Mouse (Mus musculus) 3T3-L1 (cell line): ENCODE data around the gene Slc6a1.
"Not testable (repeated sequence)": the region's sequence is repeated elsewhere in the genome, so short reads cannot be mapped to it uniquely, and the experiment has no call there.

Experiments
- DNase-seq: peaks from one replicate; pipeline ENCODE4 v3.0.0-alpha.2; 2015; ENCODE audit warnings: low read depth, low spot score

Slc6a1 gene

DNA sequence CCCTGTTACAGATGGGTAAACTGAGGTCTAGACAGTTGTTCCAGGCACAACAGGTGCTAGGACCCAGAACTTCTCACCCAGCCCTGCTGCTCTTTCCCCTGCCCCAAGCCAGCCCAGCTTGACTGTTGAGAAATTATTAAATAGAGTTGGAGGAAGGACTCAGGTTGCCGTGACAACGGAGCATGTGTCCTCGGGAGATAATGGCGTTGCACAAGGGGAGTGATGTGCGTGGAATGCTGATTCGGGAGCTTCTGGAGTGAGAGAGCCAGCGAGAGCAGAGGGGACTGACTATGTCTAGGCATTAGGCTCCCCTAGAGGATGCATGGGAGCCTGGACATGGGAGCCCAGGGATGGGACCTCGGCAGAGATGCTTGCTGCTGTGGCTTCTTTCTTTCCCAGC lies 7.7 kb downstream of the Slc6a1 start:
- DNase-seq, result no peak

DNA sequence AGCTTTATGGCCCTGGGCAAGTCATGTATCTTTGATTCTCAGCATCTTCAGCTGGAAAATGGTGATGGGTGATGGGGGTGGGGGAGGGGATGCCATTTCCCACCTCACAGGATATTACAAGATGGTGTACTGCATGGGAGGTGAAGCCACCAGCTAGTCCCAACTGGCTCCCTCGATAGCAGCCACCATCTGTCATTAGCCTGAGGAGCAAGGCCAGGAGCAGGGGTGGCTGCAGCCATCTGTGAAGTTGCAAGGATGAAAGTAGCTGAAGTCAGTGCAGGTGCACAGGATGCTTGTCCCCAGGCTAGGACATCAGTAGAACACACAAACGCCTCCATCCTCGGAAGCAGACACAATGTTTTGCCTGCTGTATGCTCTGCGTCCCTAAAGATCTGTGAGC lies 8.5 kb downstream of the Slc6a1 start:
- DNase-seq, result no peak

DNA sequence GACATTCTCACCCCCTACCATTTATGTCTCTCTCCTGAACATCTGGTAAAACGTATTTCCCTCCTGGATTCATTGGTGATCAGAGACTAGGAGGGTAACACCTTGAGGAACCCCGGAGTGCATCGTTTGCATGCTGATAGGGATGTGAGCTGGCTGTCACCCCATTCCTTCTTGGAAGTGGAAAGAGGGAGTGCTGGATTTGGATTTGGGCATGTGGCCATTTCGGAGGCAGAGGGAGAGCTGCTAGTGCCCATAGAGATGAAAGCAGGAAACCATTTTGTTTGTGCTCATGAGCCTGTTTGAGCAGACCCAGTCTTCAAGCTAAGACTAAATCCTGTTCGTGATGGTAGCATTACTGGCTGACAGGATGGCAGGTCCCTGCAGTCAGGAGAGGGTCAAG lies 9.0 kb downstream of the Slc6a1 start:
- DNase-seq, result no peak

DNA sequence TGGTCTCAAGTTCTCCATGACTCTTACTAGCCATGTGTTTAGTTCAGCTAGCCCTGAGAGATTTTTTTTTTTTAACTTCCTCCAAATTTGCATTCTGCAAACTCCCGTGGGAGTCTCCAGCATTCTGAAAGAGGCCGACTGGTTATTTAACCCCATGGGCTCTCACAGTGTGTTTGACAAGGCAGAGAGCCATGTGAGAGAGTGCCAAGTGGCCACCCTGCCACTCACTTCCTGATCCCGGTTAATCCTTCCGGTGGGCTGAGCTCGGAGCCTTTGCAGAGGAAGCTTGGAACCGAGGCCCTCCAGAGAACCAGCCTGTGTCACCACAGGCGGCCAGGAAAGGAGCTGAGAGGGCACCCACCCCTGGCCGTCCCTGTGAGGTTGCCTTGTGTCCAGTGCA lies 11.1 kb downstream of the Slc6a1 start:
- DNase-seq, result no peak

DNA sequence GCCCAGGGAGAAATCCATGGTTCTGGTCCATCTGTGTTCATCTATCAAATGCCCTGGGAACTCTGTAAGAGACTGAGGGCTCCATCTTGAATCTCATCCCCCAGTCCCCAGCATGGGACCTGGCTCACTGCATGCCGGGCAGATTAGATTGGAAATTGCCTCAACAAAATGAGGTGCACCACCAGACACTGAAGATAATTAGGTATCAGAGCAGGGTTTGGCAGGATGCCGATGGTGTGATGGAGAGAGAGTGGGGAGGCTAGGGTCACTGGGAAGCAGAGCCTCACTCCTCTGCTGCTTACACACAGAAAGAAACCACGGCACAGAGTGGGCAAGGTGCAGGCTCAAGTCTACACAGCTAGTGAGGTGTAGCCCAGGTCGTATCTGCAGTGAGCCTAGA lies 12.7 kb downstream of the Slc6a1 start:
- no peak for DNase-seq

DNA sequence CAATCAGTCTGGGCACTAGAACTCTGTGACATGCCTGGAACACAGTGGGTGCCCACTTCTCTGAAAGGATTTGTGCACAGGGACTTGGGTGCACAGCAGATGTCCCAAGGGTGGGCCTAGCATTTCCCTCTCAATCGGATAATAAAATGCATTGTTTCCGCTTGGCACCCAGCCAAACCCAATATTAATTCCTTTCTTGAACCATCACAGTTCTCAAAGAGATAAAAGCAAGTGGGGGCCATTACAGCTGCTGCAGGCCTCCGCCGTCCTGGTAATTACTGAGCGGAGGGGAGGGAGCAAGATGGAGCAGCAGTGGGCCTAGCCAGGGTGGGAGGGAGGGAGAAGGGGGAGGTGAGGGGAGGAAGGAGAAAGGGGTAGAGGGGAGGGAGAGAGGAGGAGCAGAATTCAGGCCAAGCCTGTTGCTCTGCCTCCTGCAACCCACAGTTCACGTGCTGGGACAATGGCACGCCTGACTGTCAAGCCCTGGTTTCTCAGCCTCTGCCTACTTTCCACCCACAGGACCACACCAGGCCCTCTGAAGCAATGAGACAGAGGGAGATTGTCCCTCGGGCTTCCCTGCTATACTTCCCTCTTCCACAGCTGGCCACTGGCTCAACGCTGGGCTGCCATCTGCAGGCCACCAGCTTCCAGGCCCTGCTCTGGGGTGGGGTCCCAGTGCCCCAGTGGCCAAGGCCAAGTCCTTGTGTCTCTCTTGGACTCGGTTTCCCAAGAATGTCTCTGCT lies 15.0 kb downstream of the Slc6a1 start:
- DNase-seq, result no peak

DNA sequence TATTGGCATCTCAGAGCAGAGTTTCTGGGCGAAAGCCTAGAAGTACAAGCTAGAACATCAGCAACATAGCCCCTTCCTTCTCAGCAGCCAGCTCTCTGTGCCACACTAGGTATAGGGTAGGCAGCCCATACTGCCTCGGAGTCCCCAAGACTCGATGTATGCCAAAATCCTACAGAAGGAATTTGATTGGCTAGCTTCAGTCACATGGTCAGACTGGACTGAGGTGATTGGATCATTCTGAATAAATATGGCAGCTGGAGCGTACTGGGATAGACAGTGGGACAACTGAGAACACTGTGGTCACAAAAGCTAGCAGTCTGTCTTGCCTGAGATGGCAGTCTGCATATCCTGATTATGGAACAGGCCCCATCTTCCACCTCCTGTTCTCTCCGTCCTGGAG lies 17.3 kb downstream of the Slc6a1 start:
- DNase-seq, result no peak

DNA sequence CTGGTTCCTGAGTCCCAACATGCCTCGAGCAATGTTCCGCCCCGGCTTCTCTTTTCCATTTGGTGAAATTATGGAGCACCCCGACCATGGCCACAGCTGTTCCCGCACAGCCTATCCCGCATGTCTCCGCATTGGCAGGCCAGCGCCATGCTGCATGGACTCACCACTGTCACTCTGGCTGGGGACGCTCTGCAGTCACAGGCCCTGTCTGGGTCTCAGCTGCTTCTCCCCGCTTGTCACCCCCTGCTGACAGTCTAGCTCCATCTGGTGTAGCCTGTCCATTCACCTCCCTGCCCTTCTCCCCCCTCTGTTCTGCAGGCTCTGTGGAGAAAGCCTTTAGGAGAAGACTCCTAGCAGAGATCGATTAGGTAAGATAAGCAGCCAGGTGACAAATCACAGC lies 18.3 kb downstream of the Slc6a1 start:
- DNase-seq, result no peak

DNA sequence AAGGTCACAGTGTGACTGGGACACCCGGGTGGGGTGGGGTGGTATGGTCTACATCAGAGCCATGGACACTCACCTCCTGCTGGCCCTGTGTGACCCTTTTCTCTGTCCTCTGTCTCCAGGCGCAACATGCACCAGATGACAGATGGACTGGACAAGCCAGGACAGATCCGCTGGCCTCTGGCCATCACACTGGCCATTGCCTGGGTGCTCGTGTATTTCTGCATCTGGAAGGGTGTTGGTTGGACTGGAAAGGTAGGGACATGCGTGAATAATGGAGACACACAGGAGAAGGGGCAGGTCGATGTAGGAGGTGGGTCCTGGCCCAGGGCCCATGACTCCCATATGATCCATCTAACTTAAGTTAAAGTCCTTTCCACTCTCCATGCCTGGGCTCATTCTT lies 22.2 kb downstream of the Slc6a1 start:
- no peak for DNase-seq

DNA sequence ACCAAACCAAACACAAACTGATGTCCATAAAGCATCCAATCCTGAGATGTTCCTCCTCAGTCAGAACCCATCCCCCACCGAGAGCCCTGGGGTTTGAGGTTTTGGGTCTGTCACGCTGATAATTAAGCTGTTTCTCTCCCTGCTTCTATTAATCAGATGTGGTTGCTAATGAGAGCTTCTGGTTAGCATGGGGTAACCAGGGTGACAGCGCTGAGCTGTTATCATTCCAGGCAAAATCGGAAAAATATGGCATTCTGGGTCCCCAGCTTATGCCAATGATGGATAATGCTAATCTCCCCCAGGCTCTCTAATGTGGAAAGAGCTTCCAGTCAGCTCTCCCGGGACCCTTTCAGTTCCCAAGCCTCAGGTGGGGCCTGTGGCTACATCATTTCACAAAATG lies 38.1 kb downstream of the Slc6a1 start:
- DNase-seq, result no peak

DNA sequence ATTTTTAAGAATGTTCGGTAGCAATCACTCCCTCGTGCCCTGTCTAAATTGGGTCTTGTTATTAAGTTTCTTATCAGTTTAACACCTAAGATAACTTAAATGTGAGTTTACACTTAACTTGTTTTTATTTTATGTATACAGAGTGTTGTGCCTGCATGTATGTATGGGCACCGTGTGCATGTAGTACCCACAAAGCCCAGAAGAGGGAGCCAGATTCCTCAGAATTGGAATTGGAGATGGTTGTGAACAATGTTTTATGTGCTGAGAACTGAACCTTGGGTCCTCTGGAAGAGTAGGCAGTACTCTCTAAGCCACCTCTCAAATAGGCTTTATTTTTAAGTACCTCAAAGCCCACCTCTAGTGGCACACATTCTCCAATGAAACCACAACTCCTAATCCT lies 38.7 kb downstream of the Slc6a1 start:
- no peak for DNase-seq

DNA sequence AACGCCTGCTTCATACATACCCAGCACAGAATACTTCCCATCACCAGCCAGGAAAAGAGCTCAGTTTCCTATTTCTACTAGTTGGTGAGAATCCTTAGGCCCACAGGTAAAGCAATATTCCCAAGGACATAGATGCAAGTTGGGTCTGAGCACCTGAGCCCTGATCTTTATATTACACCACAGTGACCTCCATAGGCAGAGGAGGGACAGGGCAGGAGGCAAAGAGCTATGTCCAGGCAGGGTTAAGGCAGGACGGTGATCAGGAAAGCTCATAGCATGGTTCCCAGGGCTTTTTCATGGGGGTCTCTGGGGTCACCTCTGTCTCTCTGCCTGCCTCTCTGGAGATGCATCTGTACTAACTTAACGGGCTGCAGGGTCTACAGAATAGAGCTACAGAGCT lies 40.5 kb downstream of the Slc6a1 start:
- no peak for DNase-seq

DNA sequence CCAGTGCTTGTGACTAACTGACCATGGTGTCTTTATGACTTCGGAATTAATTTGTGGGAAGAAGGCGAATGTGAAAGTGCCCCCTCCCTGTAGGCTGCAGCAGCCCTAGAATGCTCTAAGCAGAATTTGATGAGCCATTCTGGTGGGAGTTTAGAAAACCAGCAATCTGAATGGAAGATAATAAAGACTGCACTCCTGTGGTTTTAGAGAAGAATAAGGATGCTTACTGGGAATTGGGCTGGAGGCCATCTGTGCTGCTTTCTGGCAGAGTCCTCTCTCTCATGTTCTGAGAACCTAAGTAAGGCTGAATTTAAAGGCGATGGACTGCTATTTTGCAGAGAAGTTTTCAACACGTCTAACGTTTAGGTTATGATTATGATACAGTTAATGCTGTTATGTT lies 42.4 kb downstream of the Slc6a1 start:
- DNase-seq, result no peak

DNA sequence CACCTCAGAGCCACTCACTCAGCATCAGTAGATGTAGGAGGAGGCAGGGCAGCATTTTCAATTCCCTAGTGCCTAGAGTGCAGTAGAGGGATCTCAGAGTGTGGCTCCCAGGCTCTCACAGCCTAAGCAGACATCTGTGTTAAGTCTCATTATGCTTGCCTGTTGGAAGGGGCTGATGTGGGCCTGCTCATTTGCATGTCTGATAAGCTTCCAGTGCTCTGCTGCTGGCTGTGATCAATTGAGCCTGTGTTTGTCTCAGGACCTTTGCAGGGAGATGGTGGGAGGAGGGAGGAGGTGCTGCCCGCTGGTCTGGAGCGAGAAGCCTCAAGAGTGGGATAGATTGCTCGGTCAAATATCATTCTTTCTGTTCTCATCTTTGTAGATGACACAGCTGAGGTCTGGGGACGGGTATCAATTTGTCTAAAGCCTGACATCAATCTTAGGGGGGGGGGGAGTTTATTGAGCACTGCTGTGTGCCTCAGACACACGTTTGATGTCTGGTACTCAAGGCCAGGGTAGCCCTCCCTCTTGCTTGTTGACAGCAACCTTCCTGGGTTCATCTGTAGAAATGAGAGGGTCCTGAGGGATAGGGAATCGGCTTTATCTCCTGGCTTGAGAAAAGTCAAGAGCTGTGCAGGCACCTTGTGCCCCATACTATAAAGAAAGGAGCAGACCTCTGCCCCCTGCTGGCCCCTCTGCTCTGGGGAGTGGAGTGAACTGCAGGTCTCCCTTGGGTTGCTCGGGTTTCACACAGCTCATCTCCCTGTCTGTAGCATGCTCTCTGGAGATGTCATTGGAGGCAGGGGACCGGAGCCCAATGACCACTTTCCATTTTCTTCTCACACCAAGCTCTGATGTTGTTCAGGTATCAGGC lies 47.4 kb downstream of the Slc6a1 start:
- DNase-seq, result no peak

DNA sequence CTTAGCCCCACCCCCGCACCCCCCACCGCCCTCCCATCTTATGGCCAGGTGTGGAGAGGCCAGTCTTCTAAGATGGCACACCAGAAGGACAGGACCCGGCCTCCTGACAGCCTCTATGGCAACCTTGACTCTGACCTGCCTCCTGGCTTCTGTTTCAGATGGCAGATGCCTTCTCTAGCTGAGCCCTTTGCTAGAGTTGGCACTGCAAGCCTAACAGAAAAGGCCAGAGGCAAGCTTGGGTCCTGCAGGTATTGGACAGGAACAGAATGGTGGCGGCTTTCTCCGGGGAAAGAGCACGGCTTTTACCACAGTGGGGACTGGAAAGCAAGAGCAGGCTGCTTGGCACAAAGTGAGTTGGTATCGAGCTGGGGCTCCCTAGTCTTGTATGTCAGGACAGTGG lies 49.5 kb downstream of the Slc6a1 start:
- no peak for DNase-seq

DNA sequence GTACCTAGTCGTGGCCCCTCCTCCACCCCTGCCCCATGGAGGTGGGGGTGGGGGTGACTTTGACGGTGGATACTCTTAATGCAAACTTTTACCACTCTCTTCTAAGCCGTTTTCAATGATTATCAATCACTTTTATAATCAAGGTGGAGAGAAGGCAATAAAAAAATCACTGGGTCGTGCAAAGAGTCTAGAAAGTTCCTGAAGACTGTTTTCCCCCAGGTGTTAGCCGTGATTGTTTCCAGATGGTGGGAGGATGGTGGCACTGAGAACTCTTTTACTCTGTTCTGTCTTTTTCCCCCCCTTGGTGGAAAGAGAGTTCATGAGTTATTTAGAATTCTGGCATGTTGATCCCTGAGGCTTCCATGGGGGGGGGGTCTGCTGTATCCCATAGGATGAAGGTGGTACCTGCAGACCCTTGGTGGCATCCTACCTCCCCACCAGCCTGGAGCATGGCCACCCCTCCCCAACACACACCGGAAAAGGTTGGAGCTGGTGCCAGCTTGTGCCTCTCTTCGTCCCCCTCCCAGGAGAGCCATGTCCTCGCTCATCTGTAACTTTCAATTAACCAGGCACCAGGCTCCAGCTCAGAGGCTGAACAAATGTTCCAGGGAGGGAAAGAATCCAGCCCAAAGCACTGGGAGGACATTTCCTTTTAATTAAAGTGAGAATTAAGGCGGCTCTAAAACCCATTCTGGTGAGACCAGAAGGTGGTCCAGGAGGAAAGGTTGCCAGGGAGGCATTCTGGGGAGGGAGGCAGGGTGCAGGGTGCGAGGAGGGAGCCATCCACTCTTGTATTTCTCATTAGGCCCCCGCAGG lies 53.9 kb downstream of the Slc6a1 start:
- no peak for DNase-seq

DNA sequence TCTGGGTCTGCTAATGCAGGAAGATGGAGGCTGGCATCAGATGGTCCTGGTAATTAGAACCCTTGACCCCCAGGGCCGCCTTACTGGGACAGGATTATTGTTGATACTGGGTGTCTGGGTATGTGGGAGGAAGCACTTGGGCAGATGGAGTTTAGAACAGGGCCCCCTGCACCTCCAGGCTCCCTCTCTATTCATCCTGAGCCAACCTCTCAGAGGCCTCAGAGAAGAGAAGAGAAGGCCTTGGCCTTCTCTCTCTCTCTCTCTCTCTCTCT lies 54.4 kb downstream of the Slc6a1 start:
- no peak for DNase-seq

DNA sequence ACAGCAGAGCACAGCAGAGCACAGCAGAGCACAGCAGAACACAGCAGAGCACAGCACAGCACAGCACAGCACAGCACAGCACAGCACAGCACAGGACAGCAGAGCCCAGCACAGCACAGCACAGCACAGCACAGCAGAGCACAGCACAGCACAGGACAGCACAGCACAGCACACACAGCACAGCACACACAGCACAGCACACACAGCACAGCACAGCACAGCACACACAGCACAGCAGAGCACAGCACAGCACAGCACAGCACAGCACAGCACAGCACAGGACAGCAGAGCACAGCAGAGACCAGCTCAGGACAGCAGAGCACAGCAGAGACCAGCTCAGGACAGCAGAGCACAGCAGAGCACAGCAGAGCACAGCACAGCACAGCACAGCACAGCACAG lies 58.9 kb downstream of the Slc6a1 start:
- DNase-seq, result not testable (repeated sequence)

DNA sequence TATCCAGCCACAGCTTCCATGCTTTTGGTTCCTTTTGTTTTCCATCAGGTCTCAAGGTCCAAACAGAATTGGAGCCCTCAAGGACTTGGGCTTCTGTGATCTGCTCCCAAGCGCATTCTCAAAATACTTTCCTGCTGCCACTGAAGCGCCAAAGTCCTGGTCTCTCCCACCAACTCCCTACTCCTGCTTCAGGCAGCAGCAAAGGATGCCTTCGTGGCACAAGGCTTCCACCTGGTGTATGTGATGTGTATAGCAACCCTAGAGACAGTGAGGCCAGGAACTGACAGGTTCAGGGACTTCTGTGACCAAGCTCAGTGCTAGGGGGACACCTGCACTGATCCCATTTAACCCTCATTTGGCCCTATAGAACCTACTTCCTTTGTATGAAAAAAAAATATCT lies 61.3 kb downstream of the Slc6a1 start:
- DNase-seq, result peak; percentile 65

DNA sequence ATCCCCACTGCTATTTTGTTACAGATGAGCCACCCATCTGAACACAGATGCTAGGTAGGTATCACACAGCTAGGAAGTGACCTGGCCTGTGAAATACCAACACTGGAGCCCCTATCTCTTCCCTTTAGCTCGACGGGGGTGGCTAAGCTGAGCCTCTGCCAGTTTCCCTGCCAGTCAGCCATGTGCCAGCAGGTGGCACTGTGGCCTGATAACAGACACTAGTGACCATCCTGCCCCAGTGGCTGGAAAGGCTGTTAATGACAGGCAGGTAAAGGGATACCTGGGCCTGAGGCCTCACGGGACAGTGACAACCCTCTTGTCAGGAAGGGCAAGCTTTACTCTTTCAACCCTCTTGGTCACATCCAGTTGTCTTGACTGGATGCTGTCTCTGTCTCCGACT lies 62.7 kb downstream of the Slc6a1 start:
- peak; percentile 75 for DNase-seq

DNA sequence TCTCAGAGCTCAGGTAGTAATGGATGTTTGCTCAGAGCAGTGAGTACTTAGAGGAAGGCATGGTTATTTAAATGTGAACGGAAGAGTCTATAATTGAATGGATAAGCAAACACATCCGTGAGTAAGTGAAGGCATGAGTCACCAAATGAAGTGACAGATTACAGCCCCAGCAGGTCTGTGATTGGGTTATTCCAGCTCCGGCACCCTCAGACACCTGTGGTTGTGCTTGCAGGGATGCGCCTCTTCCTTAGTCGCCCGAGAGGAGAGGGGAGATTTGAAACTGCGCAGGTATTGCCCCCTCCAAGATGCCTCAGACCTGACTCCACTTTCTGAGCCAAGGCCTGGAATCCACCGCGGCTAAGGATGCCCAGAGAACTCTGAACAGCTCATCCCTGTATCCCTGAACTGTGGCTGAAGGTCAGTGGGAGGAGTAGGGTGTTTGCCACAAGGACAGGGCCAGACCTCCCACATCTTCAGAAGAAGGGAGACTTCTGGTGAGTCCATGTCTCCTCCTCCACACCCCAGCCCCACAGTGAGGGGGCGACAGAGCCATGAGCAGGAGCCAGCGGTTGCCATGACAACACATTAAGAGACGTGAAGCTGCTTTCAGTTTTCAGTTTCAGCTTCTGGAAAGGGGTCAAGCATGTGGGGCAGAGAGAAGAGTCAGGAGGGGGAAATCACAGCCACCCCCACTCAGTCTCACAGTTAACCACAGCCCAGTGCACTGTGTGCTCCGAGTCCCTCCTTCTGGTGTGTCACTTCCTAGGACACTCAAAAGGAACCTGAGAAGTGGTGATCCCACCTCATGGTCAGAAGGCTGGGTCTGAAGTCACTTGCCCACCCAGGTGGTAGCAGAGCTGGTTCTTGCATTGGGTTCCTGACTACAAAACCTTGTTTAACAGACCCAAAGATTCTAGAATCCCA lies 65.7 kb downstream of the Slc6a1 start:
- no peak for DNase-seq

DNA sequence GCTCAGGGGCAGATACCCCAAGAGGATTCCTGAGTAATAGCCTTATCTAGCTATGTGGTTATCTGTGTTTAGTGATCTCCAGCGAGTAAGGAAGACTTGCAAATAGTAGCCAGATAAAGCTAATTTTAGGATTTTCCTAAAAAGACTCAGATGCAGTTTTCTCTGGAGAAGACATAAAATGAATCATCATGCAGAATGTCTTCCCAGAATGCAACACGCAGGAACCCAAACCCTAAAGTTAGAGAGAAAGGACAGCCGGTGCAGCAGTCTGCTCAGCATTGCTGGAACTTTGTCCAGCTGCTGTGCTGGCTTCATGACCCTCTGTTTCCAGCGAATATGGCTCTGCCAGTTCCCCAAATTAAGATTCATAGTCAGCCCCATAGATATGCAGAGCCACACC lies 72.2 kb downstream of the Slc6a1 start:
- no peak for DNase-seq
